Mouse (Mus musculus) brain, embryonic 14.5 days (tissue): ENCODE data around the gene Srsf4. TPM values are rescaled to one million over a fixed set of nuclear protein-coding genes. Genes with fewer than 3 reads are reported as not detected.

Source experiments
- DNase-seq: peaks from one replicate; pipeline ENCODE4 v3.0.0-alpha.2; 2011; ENCODE audit warnings: low read depth
- CTCF ChIP-seq: fragments of 200-500 bp; IDR thresholded peaks from 2 replicates; pipeline ENCODE4 v1.5.1; 2012; ENCODE audit warnings: inconsistent platforms, mild to moderate bottlenecking, moderate library complexity, borderline replicate concordance; ENCODE audit not compliant: insufficient read depth, insufficient read length; ENCODE audit errors: extremely low read depth
- POLR2A ChIP-seq: fragments of 200-500 bp; IDR thresholded peaks from 2 replicates; pipeline ENCODE4 v1.6.1; 2012; ENCODE audit warnings: mild to moderate bottlenecking, inconsistent platforms, borderline replicate concordance; ENCODE audit not compliant: poor library complexity, insufficient read depth, insufficient read length, severe bottlenecking; ENCODE audit errors: extremely low read depth
- polyA plus RNA-seq: library from polyadenylated mRNA; depleted of rRNA; stranded (reverse); fragments of >200 nt; gene quantifications from 2 replicates; pipeline ENCODE4 v1.2.3, GENCODE M21; 2012

The Srsf4 gene
- polyA plus RNA-seq, 1 experiment, result 117 TPM

- TF ChIP-seq CTCF, result no peak
- TF ChIP-seq POLR2A, result no peak
- DNase-seq, result no peak
Measured at GRCm38 (mm10) chr4:131906423-131906822, 33.0 kb downstream of the Srsf4 start.

- TF ChIP-seq CTCF (peak; percentile 37; the same call in 1 of the 2 replicates), POLR2A (no peak)
- DNase-seq, result no peak
Measured at GRCm38 (mm10) chr4:131907912-131908311, 34.5 kb downstream of the Srsf4 start.

GRCm38 (mm10) chr4:131910237-131910994 is 37.0 kb downstream of the Srsf4 start:
- peak; percentile 62 for DNase-seq

GRCm38 (mm10) chr4:131911521-131911920 is 38.1 kb downstream of the Srsf4 start:
- DNase-seq, result peak; percentile 28
- TF ChIP-seq CTCF (no peak), POLR2A (no peak)

More at GRCm38 (mm10) chr4:131910237-131910994, 37.0 kb downstream of the Srsf4 start:
- TF ChIP-seq POLR2A, result no peak
- no peak for TF ChIP-seq CTCF

- DNase-seq, result no peak
- no peak for TF ChIP-seq POLR2A
- no peak for TF ChIP-seq CTCF
Measured at GRCm38 (mm10) chr4:131913526-131913925, 40.1 kb downstream of the Srsf4 start.

- DNase-seq, result no peak
- TF ChIP-seq CTCF, result no peak
- TF ChIP-seq POLR2A, result no peak
Measured at GRCm38 (mm10) chr4:131914046-131914643, 40.7 kb downstream of the Srsf4 start.

GRCm38 (mm10) chr4:131914891-131915469 is 41.6 kb downstream of the Srsf4 start:
- TF ChIP-seq CTCF (no peak), POLR2A (no peak)
- peak; percentile 68 for DNase-seq

GRCm38 (mm10) chr4:131915821-131916328 is 42.5 kb downstream of the Srsf4 start:
- TF ChIP-seq CTCF, result no peak
- no peak for TF ChIP-seq POLR2A

GRCm38 (mm10) chr4:131916425-131916824 is 43.0 kb downstream of the Srsf4 start:
- TF ChIP-seq POLR2A, result no peak
- TF ChIP-seq CTCF, result peak; percentile 77
- DNase-seq, result peak; percentile 41

More at GRCm38 (mm10) chr4:131915821-131916328, 42.5 kb downstream of the Srsf4 start:
- no peak for DNase-seq

- no peak for DNase-seq
- no peak for TF ChIP-seq POLR2A
- TF ChIP-seq CTCF, result no peak
Measured at GRCm38 (mm10) chr4:131917010-131917555, 43.7 kb downstream of the Srsf4 start.

GRCm38 (mm10) chr4:131918026-131918533 is 44.7 kb downstream of the Srsf4 start:
- no peak for DNase-seq
- no peak for TF ChIP-seq POLR2A
- no peak for TF ChIP-seq CTCF

GRCm38 (mm10) chr4:131918711-131919500 is 45.5 kb downstream of the Srsf4 start:
- DNase-seq, result no peak
- TF ChIP-seq POLR2A (no peak), CTCF (no peak)
